Mouse (Mus musculus) granulocyte monocyte progenitor cell, adult 5-6 weeks (primary cell): ENCODE data around the gene Josd1. TPM values are rescaled to one million over a fixed set of nuclear protein-coding genes. Genes with fewer than 3 reads are reported as not detected.

Experiments
- ATAC-seq: replicated peaks from 2 replicates; pipeline ENCODE4 v1.8.0; 2016; ENCODE audit warnings: mild to moderate bottlenecking, moderate TSS enrichment, inconsistent platforms; ENCODE audit not compliant: poor library complexity, severe bottlenecking
- total RNA-seq, 2 experiments: library from RNA; stranded (forward) in 1 of 2; stranded (reverse) in 1 of 2; fragments of 200-712, 200-1000 nt in 1 of 2; fragments of >200 nt in 1 of 2; fragmentation: Nextera tagmentation in 1 of 2; gene quantifications; 2 replicates each; pipeline ENCODE4 v1.2.3; 2014 to 2017

The Josd1 gene
- total RNA-seq, 2 experiments from 2014 or later = 22.7 to 23.6 TPM

DNA sequence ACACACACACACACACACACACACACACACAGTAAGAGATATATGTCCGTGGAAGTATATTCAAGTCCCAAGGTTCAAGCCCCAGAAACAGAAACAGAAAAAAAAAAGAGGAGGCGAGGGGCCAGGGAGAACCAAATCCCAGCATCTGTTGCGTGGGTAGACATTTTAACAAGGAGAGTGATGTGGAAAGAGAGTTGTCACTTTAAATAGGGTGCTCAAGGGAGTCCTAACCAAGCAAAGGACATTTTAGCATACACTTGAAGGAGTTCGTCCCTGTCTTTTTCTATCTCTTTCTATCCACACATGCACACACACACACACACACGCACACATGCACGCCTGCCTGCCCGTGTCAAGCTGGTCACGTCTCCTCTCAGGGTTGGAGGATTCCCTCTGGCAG is 23.1 kb downstream of the Josd1 start:
- ATAC-seq = no peak

- ATAC-seq = no peak
Measured at GRCm38 (mm10) chr15:79661852-79662251, 25.9 kb downstream of the Josd1 start.

- peak; percentile 85 for ATAC-seq
Measured at GRCm38 (mm10) chr15:79658531-79659375, 29.0 kb downstream of the Josd1 start, which contains the start of the genes Fam227a and Cby1. Fam227a (minus strand) TSS chr15:79658956. Cby1 (plus strand) TSS chr15:79659199.

DNA sequence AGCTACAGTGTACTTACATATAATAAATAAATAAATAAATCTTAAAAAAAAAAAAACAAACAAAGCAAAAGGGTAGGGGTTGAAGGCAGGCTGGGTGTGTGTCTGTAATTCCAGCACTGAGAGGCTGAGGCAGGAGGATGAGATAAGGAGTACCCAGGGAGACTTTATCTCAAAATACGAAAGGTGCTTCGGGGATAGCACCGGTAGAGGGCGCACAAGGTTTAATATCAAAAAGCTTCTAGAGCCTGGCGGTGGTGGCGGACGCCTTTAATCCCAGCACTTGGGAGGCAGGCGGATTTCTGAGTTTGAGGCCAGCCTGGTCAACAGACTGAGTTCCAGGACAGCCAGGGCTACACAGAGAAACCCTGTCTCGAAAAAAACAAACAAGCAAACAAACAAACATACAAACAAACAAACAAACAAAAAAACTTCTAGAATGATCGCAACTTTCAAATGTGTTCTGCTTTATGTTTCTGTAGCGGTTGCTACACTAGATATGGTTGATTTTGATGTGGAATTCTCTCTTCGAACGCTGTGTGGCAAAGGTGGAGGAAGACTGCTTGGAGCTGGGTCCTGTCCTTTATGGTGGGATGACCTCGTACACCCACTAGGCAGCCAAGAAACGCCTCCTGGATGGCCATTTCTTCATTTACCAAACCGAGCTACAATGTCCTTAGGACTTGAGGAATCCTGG is 29.7 kb downstream of the Josd1 start:
- peak; percentile 52 for ATAC-seq

- no peak for ATAC-seq
Measured at GRCm38 (mm10) chr15:79656451-79656850, 31.3 kb downstream of the Josd1 start.

DNA sequence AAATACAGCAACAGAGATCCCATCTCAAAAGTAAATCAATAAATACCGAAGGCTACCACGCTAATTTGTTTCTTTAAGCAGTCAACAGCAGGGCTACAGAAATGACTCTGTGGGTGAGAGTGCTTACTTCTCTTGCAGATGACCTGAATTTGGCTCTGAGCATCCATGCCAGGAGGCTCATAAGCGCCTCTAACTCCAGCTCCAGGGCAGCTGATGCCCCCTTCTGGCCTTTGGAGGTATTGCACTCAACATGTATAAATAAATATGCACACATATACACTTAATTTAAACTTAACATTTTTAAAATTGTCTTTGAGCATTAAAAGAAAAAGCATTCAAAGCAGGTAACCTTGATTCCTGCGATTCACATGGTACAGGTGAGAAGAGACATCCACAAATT is 36.2 kb downstream of the Josd1 start:
- ATAC-seq = no peak

DNA sequence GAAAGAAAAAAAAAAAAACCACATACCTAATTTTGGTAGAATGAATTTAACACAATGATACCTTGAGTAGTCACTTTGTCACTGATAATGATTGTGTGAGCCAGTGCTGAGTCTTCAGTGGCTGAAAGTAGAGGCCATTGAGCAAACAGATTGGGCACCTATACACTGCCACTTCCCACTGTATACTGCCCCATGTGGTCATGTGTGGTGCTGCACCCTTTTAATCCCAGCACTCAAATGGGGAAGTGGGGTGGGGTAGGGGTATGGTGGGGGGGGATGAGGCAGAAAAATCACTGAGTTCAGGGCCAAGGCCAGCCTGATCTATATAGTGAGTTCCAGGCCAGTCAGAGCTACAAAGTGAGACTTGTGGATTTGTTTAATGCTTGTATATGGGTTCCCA is 37.1 kb downstream of the Josd1 start:
- peak; percentile 95 for ATAC-seq

- ATAC-seq = no peak
Measured at GRCm38 (mm10) chr15:79648130-79648529, 39.6 kb downstream of the Josd1 start.

- ATAC-seq = no peak
Measured at GRCm38 (mm10) chr15:79645483-79645882, 42.2 kb downstream of the Josd1 start.

- ATAC-seq = 0 out of 2 replicates have a peak, but pooled peaks have one; percentile 27
Measured at GRCm38 (mm10) chr15:79641135-79641817, 46.4 kb downstream of the Josd1 start.

- ATAC-seq = no peak
Measured at GRCm38 (mm10) chr15:79630471-79630870, 57.2 kb downstream of the Josd1 start.

Other genes starting within 250 kb of the Josd1 start
- 63.6 and 79.1 TPM in 2 replicates for gene Csnk1e, start 232.4 kb downstream of the Josd1 start, total RNA-seq (2014; fragmentation: Nextera tagmentation)
- gene Csnk1e, start 232.4 kb downstream of the Josd1 start, total RNA-seq (2017) = 31.3 and 31.6 TPM in 2 replicates
- gene Kcnj4, start 182.7 kb downstream of the Josd1 start, total RNA-seq (2014; fragmentation: Nextera tagmentation) = not detected in 2 replicates
- gene Kcnj4, start 182.7 kb downstream of the Josd1 start, total RNA-seq (2017) = not detected in 2 replicates
- gene Kdelr3, start 171.5 kb downstream of the Josd1 start, total RNA-seq (2014; fragmentation: Nextera tagmentation) = 0.38 TPM in 1 of 2 replicates, not detected in the other
- 0.56 TPM in 1 of 2 replicates, not detected in the other for gene Kdelr3, start 171.5 kb downstream of the Josd1 start, total RNA-seq (2017)
- 159 and 203 TPM in 2 replicates for gene Ddx17, start 141.2 kb downstream of the Josd1 start, total RNA-seq (2014; fragmentation: Nextera tagmentation)
- 124 and 142 TPM in 2 replicates for gene Ddx17, start 141.2 kb downstream of the Josd1 start, total RNA-seq (2017)
- gene Dmc1, start 82.8 kb downstream of the Josd1 start, total RNA-seq (2014; fragmentation: Nextera tagmentation) = 2.1 and 5.4 TPM in 2 replicates
- 4.8 and 4.9 TPM in 2 replicates for gene Dmc1, start 82.8 kb downstream of the Josd1 start, total RNA-seq (2017)
- 0.85 and 6.5 TPM in 2 replicates for gene Fam227a, start 29.0 kb downstream of the Josd1 start, total RNA-seq (2014; fragmentation: Nextera tagmentation)
- gene Fam227a, start 29.0 kb downstream of the Josd1 start, total RNA-seq (2017) = 1.8 and 2.3 TPM in 2 replicates
- gene Cby1, start 28.7 kb downstream of the Josd1 start, total RNA-seq (2014; fragmentation: Nextera tagmentation) = 17.9 and 35.2 TPM in 2 replicates
- 32.0 and 45.5 TPM in 2 replicates for gene Cby1, start 28.7 kb downstream of the Josd1 start, total RNA-seq (2017)
- 146 and 147 TPM in 2 replicates for gene Tomm22, start 17.1 kb downstream of the Josd1 start, total RNA-seq (2014; fragmentation: Nextera tagmentation)
- gene Tomm22, start 17.1 kb downstream of the Josd1 start, total RNA-seq (2017) = 88.0 and 117 TPM in 2 replicates
- 45.8 and 52.4 TPM in 2 replicates for gene Gtpbp1, start 2.9 kb upstream of the Josd1 start, total RNA-seq (2014; fragmentation: Nextera tagmentation)
- 47.0 and 59.9 TPM in 2 replicates for gene Gtpbp1, start 2.9 kb upstream of the Josd1 start, total RNA-seq (2017)
- gene Sun2, start 54.6 kb upstream of the Josd1 start, total RNA-seq (2014; fragmentation: Nextera tagmentation) = 120 and 133 TPM in 2 replicates
- 227 and 268 TPM in 2 replicates for gene Sun2, start 54.6 kb upstream of the Josd1 start, total RNA-seq (2017)
- gene Dnal4, start 89.9 kb upstream of the Josd1 start, total RNA-seq (2014; fragmentation: Nextera tagmentation) = 9.5 and 27.7 TPM in 2 replicates
- gene Dnal4, start 89.9 kb upstream of the Josd1 start, total RNA-seq (2017) = 11.6 and 13.5 TPM in 2 replicates
- 0.52 and 0.85 TPM in 2 replicates for gene Nptxr, start 116.8 kb upstream of the Josd1 start, total RNA-seq (2014; fragmentation: Nextera tagmentation)
- 0.04 and 0.31 TPM in 2 replicates for gene Nptxr, start 116.8 kb upstream of the Josd1 start, total RNA-seq (2017)
- gene Npcd, start 146.3 kb upstream of the Josd1 start, total RNA-seq (2014; fragmentation: Nextera tagmentation) = not detected in 2 replicates
- not detected in 2 replicates for gene Npcd, start 146.3 kb upstream of the Josd1 start, total RNA-seq (2017)
- gene Cbx6, start 146.8 kb upstream of the Josd1 start, total RNA-seq (2014; fragmentation: Nextera tagmentation) = 10.6 and 13.5 TPM in 2 replicates
- gene Cbx6, start 146.8 kb upstream of the Josd1 start, total RNA-seq (2017) = 10.8 and 11.6 TPM in 2 replicates
- 213 and 215 TPM in 2 replicates for gene Apobec3, start 203.7 kb upstream of the Josd1 start, total RNA-seq (2014; fragmentation: Nextera tagmentation)
- 159 and 162 TPM in 2 replicates for gene Apobec3, start 203.7 kb upstream of the Josd1 start, total RNA-seq (2017)